Mouse (Mus musculus) right cerebral cortex, postnatal 36 days (tissue): ENCODE data around the gene Psd4.

Experiments
- DNase-seq, 2 experiments: peaks; one replicate each; pipeline ENCODE4 v3.0.0; 2022; ENCODE audit warnings: low spot score in 2 of 2, mixed read lengths in 1 of 2

Gene Psd4

GRCm38 (mm10) chr2:24367030-24367894 is at the start of gene Psd4:
Psd4 (plus strand) TSS chr2:24367580.
- DNase-seq, result no peak

DNA sequence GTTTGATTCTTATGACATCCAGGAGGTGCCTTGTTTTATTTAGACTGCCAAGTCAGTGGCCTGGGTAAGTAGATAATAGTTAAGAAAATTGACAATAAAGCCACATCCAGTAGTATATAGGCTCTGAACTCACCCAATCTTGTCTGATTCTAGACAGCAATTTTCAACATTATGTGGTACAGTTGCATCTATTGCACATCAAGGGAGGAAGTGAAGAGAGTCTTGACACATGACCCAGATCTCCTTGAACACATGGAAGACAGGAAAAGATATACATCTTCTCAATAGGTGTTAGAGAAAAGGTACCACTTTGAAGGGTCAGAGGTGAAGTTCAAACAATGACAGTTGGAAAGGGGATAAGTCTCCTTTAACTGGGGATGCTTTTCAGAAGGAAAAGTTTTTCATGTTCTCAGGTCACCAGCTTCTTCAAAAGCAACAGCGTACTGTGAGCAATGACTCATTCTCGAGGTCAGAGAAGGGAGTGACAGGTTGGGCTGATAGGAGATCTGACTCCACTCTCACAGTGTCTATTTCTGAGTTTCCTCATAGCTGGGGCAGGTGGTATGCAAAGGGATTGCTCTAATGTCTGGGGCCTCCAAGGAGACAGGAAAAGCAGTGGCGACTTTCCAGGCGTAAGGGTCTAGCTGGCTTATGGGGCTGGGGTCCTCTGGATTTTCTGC is 49.3 kb upstream of the Psd4 start:
- no peak for DNase-seq

GRCm38 (mm10) chr2:24335333-24335732 is 32.0 kb upstream of the Psd4 start:
- no peak for DNase-seq

GRCm38 (mm10) chr2:24336545-24336944 is 30.8 kb upstream of the Psd4 start, which contains the start of gene Il1rn:
Il1rn (plus strand) TSS chr2:24336853.
- no peak for DNase-seq

DNA sequence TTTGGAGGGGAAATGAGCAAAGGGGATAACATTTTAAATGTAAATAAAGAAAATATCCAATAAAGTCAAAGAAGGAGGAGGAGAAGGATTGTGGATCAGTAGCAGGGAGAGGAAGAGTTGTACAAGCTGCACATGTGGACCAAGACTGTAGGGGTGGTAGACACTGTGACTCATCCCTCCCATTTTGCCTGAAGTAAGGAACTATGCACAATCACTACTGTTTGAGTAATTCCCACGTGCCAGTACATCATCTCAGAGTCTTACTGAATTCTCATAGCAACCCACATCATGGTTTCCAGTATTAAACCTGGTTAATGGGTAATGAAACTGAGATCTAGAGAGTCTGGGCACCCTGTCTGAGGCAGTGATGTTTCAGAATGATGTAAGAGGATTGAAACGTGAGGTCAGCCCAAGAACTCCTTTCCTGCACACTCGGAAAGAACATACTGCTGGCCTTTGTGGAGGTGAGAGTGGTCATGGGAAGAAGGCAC is 25.9 kb upstream of the Psd4 start:
- no peak for DNase-seq

DNA sequence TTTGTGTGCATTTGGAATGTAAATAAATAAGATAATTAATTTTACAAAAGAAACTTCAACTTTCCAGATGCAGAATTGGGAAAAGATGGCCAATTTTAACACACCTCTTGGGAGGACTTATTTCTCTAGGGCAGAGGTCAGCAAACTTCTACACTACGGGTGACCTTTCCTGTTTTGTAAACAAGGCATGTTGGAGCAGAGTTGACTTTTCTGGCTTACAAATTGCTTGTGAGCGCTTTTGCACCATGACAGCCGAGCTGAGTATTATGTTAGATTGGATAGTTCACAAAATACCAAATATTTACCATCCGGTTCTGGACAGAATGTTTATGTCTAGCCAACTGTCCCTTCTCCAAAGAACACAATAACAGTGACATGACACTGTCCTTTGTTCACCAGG is 22.8 kb upstream of the Psd4 start:
- DNase-seq, result no peak

- DNase-seq, result no peak
Observed at GRCm38 (mm10) chr2:24345056-24345455, 22.3 kb upstream of the Psd4 start.

DNA sequence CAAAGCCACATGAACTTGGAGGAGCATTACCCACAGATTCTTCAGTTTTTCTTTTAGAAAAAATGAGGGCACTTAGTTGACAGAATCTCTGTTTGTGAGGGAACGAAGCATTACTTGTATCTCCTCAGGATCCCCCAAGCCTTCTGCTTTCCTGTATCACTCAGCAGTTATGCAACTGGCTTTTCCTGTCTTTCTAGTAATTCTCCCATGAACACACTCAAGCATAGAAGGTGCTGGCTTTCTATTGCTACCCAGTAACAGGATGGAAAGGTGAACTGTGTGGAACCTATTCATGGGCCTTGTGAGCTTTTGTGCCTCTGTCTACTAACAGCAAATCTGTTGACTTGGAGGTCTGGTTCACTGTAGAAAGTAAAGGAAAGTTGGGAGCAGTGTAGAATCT is 19.5 kb upstream of the Psd4 start:
- DNase-seq, result no peak

- no peak for DNase-seq
Observed at GRCm38 (mm10) chr2:24351159-24351558, 16.2 kb upstream of the Psd4 start.

DNA sequence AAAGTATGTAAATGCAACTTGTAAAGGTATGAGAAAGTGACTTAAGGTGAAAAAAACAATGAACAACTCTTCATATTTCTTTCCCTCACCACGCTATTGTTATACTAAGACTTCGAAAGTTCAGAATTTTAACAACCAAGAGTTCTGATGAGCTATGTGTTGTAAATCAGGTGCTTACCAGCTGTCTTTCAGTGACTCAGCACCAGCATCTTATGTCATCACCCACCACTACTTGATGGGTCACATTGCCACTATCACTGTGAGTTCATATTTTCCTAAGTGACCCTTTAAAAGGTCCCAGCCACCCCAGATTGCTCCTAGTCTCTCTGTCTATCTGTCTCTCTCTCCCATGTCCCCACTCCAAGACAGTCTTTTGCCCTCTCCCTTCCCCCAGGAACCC is 14.3 kb upstream of the Psd4 start:
- DNase-seq, result no peak

DNA sequence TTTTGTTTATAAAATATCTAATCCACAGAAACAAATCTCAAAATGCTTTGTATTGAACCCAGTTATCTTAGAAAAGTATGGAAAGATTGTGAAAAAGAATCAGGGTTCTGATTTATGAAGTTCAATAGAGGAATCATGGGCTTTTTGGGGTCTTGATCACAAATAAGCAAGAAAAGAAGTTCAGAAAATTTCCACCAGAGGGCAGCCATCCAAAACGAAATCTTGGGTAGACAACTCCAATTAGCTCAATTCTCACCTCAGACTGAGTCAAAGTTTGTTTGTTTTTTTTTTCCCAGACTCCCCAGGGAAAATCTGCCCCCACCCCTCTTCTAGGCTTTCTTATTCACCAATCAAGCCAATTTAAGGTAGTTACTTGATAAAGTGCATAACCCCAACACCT is 9.7 kb upstream of the Psd4 start:
- no peak for DNase-seq

GRCm38 (mm10) chr2:24359347-24359746 is 8.0 kb upstream of the Psd4 start:
- DNase-seq, result no peak

GRCm38 (mm10) chr2:24363818-24364217 is 3.6 kb upstream of the Psd4 start:
- no peak for DNase-seq

GRCm38 (mm10) chr2:24366214-24366975 is 985 bp upstream of the Psd4 start:
- no peak for DNase-seq

DNA sequence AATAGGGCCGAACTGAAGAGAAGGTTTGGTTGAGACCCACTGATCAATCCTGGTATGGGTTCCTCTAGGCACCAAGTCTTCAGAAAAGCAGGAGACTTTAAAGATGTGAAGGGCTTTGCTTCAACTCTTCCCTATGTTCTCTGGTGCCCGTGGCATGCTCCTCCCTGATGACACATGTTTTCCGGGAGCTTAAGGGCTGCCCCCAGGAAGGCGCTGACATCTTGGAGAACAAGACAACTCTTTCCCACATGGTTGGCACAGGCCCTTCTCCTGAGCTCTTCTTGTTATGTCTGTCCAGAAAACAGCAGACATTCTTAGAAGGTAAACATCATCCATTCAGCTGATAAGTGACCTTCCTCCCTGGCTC is 498 bp downstream of the Psd4 start:
- no peak for DNase-seq

- DNase-seq, result no peak
Observed at GRCm38 (mm10) chr2:24378747-24379450, 11.5 kb downstream of the Psd4 start.

DNA sequence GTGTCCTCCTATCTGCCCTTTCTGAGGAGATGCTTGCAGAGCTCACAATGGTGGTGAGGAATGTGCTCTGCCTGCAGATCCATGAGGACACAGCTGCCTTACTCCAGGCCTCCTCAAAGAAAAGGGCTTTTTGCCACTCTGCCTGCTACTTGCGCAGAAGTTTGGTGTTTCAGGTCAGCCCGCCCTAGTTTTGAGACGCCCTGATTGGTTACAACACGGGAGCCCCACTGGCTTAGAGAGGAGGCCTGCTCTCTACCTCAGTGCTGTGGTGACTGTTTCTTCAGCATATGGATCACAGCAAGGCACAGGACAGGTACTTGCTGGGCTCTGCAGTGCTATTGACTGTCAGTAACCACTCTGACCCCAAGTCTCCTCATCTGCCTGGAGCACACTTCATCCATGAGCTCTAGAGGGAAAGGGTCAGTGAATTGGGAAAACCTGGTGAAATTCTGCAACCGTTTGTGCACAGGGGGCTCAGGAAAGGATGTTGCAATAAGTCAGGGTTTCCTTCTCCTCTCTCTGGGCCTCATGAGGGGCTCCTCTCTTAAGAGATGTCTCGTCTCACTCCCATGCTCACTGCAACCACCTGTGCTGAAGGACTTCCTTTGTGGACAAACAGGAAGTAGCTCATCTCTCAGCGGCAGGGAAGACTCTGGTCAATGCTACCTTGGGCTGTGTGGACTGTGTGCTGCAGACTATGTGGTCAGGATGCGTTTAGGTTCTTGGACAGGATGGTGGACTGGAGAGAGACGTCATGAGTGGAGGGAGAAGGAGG is 15.3 kb downstream of the Psd4 start:
- DNase-seq, result no peak

DNA sequence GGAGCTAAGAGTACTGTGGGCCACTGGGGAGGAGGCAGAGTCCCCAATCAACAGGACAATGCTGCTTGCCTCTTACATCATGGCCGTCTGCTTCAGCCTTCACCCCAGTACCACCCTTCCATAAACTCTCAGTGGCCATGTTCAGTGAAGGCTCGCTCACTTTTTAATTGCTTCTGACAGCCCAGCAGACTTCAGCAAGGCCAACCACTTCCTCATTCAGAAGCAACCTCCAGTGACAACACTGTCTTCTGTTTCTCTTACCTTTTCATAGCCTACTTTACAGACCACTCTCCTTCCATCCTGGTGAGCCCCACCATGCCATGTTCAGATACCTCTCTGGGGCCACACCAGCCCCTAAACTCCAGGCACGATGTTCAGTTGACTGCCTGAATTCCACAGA is 16.3 kb downstream of the Psd4 start:
- DNase-seq, result no peak

DNA sequence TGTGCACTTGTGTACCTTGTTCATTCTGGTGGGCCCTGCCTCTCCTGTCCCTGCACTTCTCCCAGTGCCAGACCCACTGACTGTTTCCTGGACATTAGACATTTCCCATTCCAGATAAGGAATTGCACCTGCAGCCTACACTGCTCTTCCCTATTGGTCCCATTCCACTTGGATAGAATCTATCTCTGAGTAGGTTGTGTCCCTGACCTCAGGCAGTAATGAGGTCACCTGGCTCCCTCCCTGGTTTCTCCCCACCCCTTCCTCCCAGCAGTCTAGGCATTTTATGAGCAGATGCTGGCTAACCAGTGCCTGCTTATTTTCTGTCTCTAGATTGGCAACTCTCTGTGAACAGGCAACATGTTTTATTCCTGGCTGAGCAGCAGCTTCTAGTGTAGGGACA is 17.0 kb downstream of the Psd4 start:
- no peak for DNase-seq

DNA sequence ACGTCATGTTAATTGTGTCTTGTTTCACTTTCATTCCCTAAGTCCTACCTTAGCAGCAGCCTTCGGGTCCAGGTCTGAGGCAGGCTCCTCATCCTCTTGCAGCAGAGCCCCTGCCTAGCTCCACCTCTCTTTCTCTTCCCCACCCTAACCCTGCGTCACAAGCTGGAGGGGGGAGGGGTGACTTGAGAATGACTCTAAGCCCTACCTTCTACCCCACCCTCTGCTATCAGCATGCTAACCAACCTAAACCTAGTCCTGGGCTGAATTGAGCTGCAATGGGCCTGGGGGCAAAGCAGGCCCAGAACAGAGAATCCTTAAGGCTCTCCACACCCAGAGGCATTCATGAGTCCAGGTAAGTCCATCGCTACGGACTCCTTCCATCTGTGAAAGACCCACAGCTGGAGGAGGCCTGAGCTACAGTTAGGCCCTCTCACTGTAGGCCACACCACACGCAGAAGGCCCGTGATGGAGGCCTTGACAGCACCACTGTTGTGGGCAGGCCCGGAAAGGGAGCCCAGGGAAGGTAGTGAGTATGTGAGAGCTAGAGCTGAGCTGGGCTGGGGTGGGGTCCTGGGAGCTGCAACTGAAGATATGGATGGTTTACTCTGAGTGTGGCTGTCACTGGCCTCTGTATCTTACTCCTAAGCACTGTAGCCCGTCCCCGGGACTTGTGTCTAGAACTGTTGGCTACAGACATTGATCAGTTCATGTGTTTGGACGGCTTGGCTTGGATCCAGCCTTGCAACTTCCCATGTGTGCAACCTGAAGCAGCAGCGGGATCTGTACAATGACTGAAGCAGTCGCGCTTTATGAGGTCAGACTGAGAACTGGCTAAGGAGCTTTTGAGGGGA is 18.0 kb downstream of the Psd4 start:
- DNase-seq, result no peak
